Mouse (Mus musculus) left cerebral cortex, adult 18-20 months (tissue): Measurements from ENCODE around the gene Slc35b2. TPM values are rescaled to one million over a fixed set of nuclear protein-coding genes. Genes with fewer than 3 reads are reported as not detected.

ENCODE experiments used
- DNase-seq, 2 experiments: peaks; one replicate each; pipeline ENCODE4 v3.0.0; 2021 to 2022; ENCODE audit warnings: low spot score in 2 of 2, mixed read lengths in 1 of 2
- long read RNA-seq, 2 experiments: library from polyadenylated mRNA; stranded (forward); transcript quantifications; one replicate each; pipeline ENCODE4 v2.0.0; 2021
- total RNA-seq, 2 experiments: library from RNA; stranded (reverse); gene quantifications; 2 replicates each; pipeline ENCODE4 v1.2.3; 2021

Gene Slc35b2
- 10 to 100 TPM; 26.0 to 30.0 TPM for total RNA-seq
- long read RNA-seq, experiment 1, transcript Slc35b2-205 (4 exons, 1,906 nt): major isoform, 44 of 54 reads
- long read RNA-seq, experiment 1, partial matches to known transcripts: 0 of 54 reads
- long read RNA-seq, experiment 1, other reads (novel, unspliced or antisense): 4 of 54 reads
- long read RNA-seq, experiment 2, transcript Slc35b2-205 (4 exons, 1,906 nt): major isoform, 51 of 61 reads
- long read RNA-seq, experiment 2, partial matches to known transcripts: 2 of 61 reads
- long read RNA-seq, experiment 2, other reads (novel, unspliced or antisense): 5 of 61 reads

DNA sequence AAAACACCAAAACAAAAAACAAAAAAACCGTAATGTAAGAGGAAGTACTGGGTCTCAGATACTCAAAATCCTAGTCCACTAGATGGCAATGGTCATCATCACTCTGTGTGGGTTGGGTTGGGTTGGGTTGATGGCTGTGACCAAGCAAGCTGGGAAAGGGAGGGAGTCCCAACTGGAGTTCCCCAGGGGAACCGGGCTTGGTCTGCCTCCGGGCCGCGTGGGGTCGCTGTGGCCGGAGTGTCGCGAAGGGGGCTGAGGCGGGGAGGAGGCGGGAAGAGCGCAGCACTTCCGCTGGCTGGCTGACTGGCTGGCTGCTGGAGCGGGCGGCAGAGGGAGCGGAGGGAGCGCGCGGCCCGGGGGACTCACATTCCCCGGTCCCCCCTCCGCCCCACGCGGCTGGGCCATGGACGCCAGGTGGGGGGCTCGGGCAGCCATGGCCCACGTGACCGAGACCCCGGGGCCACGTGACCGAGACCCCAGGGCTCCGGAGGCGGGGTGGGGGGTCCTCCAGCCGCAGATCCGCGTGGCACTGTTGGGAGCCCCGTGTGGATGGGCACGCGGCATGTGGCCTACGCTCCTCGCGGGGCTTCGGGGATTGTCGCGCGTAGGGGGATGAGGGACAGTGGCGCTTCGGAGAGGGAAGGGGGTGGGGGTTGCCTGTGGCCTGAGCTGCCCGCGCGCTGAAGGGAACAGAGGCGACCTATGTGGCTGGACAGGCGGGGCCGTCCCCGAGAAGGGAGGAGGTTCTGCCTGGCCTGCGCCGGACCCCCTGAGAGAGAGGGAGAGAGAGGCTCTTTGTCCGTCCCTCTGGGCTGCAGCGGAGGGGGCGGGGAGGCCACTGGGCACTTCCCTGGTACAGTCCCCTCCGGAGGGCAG, at the start of gene Slc35b2:
Gene Slc35b2 (plus strand): TSS at position 220 of the 876 bp plus-strand sequence.
- DNase-seq: peak; percentile 93

DNA sequence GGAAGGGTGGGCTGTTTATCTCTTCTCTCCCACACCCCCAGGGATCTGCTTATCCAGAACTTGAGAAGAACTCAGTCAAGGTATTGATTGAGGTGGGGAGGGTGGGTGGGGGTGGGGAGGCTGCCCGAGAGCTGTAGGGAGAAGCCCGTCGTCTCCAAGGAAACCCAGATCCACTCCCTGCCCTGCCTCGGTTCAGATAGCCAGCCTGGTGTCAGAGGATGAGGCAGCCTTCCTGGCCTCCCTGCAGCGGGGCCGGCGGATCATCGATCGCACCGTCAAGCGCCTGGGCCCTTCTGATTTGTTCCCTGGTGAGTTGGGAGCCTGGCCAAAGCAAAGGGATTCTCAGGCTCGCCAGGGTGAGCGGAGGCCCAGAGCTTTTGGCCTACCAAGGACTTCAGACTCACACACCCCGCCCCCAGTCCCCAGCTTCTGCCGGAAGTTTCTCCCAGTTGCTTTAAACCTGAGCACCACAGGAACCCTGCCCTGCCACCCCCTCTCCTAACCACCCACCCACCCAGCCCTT, 48.4 kb upstream of the Slc35b2 start:
- no peak for DNase-seq

DNA sequence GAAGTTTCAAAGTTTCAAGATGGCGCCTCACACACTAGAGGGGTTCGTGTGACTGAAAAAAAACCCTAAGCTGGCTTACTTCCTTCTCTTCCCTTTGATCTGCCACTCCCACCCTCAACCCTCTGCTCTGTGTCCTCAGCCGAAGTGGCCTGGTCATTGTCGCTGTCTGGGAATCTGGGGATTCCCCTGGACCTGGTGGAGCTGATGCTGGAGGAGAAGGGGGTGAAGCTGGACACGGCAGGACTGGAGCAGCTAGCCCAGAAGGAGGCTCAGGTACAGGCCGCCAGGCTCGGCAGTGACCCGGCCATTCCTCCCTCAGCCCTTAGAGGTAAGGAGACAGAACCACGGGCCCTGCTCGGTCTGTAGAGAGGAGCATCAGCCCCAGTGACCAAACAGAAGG, 47.9 kb upstream of the Slc35b2 start:
- DNase-seq: no peak

DNA sequence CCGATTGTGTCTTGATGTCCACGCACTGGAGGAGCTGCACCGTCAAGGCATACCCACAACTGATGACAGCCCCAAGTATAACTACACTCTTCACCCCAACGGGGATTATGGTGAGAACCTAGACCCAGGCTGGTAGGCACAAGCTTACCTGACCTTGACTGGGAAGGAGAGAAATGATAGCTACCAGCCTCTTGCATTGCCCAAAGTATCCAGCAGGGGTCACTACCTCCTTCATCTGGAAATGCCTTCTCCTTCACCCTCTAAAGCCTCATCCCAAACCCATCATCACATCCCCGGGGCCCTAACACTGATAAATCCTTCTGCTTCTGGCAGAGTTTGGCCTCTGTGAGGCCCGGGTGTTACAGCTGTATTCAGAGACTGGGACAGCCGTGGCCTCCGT, 47.2 kb upstream of the Slc35b2 start:
- DNase-seq: peak; percentile 81 to 90

DNA sequence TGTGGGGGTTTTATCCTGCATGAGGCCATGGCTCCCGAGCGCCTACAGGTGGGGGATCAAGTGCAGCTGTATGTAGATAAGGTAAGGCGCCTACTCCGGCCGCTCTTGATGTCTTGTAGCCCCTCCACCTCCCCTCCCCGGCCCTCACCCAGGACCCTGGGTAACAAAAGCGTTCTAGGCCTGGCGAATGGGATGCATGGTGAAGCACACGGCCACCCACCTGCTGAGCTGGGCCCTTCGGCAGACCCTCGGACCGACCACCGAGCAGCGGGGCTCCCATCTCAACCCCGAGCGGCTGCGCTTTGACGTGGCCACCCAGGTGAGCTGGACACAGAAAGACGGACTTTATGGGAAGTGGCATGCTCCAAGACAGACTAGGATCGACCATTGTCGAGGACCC, 46.5 kb upstream of the Slc35b2 start:
- no peak for DNase-seq

DNA sequence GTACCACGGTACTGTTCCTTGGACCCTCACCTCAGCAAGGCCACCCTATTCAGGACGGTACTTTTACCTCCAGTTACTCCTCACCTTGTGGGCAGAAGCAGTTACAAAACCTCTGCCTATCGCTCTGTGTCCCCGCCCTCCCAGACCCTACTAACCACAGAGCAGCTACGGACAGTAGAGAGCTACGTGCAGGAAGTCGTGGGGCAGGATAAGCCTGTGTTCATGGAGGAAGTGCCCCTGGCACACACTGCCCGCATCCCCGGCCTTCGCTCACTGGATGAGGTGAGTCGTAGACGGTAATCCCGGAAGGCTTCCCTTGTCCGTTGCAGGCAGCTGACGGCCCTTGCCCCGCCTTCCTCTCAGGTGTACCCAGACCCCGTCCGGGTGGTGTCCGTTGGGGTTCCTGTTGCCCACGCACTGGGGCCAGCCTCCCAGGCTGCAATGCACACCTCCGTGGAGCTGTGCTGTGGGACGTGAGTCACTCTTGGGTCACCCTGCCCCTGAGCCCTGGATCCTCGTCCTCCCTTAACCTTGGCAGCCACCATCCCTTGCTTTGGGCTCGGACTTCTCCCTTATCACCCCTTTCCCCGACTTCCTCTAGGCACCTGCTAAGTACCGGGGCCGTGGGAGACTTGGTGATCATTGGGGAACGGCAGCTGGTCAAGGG, 46.0 kb upstream of the Slc35b2 start:
- DNase-seq: no peak

DNA sequence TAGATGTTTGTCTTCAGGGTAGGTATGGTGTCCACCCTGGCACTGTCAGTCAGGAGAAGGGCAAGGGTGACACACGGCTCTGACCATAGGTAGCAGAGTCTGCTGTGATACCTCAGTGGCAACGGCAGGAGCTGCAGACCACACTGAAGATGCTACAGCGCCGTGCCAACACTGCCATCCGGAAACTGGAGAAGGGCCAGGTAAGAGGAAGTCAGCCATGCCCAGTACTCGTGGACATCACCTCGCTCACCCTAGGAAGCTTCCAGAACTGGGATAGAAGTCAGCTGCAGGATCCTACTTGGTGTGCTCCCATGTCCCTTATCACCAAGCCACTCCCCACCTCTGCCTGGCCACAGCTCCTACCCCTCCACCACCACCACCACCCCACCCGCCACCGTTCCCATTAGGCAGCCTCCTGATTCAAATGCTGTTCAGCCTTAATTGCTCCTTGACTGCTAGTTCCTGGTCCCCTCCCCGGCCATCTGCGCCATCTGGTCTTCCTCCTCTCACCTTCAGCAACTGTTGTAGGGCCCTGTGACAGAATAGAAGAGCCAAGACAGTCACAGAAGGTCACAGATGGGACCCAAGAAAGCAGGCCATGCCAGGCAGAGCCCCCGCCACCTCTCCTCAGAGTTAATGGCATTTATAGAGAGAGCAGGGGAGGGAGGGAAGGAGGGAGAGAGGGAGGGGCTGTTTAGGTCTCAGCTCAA, 44.8 kb upstream of the Slc35b2 start:
- DNase-seq: no peak

DNA sequence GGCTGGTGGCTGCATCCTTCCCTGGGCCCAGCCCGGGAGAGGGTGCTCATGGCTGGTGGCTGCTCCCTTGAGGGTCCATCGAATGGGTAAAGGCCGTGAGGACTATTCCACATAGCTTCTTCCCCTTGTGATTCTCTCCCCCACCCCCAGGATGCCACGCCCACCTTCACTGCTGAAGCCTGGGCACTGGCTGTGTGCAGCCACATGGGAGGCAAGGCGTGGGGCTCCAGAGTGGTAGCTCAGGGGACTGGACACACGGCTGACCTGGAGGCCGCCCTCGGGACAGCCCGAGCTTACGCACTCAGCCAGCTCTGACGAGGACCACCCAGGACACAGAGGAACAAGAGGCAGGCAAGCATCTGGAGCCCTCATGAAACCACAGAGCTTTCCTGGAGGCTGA, 43.5 kb upstream of the Slc35b2 start:
- no peak for DNase-seq

DNA sequence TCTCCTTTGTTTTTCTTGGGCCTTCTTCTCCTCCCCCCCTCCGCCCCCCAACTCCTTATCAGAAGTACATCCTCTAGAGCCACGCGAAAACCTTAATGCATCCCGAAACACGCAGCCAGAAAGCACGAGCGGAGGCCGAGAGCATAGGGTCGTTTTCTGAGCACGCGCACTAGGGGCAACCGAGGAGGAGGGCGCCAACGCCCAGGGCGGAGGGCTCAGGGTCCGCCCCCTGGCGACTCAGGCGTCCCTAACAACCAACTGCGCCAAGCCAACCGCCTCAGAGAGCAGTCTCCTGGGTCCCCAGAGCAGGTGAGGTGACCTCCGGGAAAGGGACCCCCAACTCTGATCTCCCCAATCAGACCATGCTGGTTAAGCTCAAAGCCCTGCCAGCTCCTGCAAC, 40.4 kb upstream of the Slc35b2 start, which contains the start of gene Tcte1:
Gene Tcte1 (plus strand): TSS at position 172 of the 400 bp plus-strand sequence.
- no peak for DNase-seq

DNA sequence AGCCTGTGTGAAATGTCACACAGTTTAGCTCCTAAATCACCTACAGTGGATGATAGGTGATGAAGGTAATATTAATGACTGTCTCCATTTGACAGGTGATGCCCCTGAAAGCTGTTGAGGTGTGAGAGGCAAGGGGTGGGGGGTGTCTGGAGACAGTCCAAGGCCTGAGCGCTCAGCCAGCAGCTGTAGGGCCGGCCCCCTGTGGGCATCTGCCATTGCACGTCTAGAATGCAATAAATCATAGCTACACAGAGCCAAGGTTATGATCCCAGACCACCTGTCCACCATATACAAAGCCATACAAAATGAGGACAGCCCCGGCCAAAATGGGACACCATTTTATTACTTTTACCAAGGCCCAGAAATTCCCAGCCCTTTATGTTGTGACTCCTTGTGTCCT, 38.7 kb upstream of the Slc35b2 start:
- DNase-seq: no peak

DNA sequence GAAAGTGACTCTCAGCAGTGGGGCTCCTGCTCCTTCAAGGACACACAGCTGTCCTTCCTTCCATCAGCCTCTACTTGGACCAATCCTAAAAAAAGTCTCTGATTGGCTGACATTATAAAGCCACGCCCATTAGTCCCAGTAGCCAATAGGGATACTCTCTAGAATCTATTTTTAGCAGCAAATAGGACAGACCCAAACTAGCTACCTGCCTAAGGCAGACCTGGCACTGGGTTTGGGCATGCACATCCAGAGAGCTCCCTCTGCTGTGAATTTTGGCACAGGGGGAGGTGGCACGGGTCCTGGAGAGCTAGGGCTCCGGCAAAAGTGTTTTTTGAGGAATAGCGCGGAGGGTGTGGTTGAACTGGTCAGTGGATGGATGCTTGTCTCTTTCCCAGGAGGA, 37.1 kb upstream of the Slc35b2 start:
- DNase-seq: no peak

DNA sequence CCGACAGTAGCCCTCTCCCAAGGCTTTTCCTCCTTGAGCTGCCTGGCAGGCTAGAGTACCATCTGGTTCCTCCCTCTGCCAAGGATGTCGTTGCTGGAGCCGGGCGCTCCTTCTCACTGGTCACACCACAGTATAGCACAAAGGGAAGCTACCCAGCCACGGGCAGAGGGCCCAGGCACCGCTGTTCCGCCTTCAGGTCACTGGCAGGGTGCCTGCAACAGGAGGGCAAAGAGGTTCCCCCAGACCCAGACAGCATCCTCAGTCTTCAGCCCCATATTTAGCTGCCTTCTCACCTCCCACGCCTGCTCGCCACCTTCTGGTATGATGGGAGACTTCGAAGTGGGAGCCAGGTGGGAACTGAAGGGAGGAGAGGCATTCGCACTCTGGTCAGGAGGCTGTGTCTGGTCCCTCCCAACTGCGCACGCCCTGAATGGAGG, 33.3 kb upstream of the Slc35b2 start:
- DNase-seq: peak; percentile 79 to 84

DNA sequence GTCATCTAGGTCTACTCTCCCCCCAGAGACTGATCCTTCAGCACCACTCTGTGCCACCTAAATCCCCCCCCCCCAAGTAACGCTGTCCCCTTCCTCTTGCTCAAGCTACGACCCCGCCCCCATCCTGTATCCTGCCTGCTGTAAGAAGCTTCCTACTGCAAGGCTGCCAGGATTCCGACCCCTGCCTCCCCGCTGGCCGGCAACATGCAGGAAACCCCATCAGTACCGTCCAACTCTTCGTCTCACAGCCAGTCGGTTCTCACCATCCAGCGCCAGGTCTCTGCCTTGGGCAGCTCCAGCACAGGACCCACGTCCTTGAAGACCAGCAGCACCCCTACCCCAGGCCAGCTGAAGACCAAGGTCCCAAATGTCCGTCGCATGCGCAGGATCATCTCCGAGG, 30.8 kb upstream of the Slc35b2 start:
- DNase-seq: no peak

DNA sequence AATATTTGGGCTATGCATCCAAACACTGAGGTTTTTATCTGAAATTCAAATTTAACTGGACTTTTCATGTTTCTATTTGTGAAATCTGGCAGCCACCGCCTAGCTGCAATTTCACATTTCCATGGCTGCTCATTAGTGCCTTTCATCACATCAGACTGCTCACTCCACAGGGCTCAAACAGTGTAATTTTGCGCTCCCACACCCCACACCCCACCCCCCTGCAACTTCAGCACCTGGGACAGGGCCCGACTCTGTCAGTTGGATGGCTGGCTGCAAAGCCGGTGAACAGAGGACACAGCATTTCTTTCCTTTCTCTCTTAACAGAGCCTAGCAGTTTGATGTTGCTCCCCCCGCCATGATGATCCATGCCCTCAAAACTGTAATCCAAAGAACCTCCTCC, 27.4 kb upstream of the Slc35b2 start:
- no peak for DNase-seq

DNA sequence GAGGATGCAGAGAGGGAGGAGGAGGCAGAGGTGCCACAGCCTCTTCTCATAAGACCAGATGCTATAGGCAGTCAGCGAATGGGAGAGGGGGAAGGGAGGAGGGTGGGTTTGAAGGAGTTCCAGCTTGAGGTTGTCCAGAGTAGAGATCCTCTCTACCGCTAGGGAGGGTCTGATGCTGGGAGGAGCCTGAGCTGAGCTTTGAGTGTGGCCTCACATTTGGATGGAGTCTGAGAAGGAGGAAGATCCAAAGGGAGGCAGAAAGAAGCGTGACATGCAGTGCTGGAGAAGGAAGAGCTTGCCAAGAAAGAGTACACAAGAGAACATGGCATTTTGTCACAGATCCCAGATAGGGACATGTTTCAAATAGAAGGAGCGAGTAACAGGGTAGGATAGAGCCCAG, 25.3 kb upstream of the Slc35b2 start:
- no peak for DNase-seq

DNA sequence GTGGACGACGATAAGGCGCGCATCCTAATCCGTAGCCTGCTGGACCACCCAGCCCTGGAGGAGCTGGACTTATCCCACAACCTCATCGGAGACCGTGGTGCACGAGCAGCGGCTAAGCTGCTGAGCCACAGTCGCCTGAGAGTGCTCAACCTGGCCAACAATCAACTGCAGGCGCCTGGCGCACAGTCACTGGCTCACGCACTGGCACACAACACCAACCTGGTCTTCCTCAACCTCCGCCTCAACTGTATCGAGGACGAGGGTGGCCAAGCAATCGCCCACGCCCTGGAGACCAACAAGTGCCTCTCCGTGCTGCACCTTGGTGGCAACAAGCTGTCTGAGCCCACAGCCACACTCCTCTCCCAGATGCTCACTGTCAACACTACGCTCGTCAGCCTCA, 24.0 kb upstream of the Slc35b2 start:
- DNase-seq: peak; percentile 54 to 59

DNA sequence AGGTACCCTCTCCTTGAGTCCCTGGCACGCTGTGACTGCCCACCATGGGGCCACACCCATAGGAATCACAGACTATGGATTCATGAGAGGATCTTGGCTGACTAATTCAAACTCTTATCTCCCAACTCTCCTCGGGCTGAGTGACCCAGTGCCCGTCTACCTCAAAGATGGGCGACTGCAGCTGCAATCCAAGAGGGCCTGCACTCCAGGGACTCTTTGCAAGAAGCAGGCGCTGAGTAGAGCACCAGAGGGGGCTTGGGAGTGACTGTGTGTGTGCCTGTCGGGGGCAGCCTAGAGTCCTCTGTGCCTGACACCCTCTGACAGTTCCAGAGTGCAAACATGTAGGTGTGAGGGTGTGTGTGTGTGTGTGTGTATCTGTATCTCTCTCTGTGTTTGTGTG, 21.5 kb upstream of the Slc35b2 start:
- no peak for DNase-seq

DNA sequence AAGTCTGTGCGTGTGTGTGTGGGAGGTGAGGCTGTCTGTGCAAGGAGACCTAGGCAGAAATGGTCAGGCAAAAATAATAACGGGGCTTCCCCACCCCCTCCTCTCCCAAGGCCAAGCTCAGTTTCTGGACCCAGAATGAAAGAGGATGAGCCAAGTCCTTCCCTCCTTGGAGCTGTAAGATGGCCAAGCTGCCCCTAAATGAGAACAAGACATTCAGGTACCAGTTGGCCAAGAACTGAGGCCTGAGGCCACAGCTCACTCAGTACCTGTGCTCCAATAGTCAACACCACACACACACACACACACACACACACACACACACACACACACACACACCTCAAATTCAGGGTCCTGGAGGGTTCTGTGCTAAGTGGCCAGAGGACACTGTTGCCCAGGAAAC, 21.0 kb upstream of the Slc35b2 start:
- no peak for DNase-seq

DNA sequence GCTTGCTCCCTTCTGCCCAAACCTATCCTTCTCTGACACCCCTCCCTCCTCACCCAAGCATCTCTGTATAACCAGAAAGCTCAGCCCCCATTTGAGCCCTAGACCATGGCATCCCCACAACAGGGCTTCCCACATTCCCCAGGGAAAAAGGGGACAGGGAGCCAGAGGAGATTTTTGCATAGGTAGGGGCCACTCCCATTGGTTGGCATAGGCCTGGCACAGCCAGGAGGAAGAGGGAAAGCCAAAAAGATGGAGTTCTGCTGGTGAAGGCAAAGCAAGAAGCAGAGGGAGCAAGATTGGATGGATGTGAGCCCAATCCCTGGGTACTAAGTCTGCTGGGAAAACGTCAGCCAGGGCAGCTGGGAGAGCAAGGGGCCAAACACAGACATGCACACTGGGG, 20.6 kb upstream of the Slc35b2 start:
- no peak for DNase-seq

DNA sequence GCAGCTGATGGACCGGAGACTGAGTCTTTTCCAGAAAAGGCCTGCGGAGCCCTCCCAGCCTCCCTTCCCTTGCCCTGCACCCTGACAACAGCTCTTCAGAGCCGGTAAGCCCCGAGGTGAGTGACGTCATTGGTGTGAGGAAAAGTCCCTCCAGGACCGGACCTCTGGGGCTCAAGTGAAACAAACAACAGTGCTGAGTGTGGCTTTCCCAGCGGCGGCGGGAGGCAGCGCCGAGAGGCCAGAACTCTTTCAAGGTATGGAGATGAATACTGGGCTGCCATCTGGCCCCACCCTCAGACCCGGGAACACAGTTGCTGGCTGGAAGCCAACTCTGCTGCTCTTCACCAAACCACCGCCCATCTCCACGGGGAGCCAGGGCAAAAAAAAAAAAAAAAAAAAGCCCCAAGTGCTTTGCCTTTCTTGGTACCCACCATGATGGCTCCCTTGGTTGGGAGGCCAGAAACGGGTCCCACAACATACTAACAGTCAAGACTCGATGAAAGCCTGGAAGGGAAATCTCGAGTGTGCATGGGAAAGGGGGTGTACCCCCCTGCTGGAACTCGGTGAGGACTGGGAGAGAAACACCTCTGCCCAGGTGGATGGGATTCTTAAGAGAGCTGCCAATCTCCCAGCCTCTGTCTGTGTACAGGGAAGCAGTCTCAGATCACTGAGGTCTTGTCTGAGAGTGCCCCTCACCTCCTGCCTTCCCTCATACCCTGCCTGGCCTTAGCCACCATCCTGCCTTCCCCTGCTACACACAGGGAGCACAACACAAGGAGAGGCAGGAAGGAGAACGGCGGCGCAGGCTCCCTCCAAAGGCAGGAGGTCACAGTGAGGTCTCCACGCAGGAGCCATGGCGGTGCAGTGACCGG, 19.4 kb upstream of the Slc35b2 start:
- no peak for DNase-seq
